Mouse (Mus musculus) testis, adult 2 months (tissue): Measurements from ENCODE around the gene Cd320.

Source experiments
- CTCF ChIP-seq: fragments of 200-500 bp; IDR thresholded peaks from 2 replicates; pipeline ENCODE4 v1.5.1; 2012; ENCODE audit warnings: low read depth, mild to moderate bottlenecking, inconsistent platforms, low read length, moderate library complexity; ENCODE audit not compliant: control insufficient read depth, insufficient read depth, insufficient replicate concordance
- POLR2A ChIP-seq: fragments of 200-500 bp; IDR thresholded peaks from 2 replicates; pipeline ENCODE4 v1.6.1; 2012; ENCODE audit warnings: low read depth, mild to moderate bottlenecking, inconsistent platforms, low read length, moderate library complexity; ENCODE audit not compliant: control insufficient read depth

DNA sequence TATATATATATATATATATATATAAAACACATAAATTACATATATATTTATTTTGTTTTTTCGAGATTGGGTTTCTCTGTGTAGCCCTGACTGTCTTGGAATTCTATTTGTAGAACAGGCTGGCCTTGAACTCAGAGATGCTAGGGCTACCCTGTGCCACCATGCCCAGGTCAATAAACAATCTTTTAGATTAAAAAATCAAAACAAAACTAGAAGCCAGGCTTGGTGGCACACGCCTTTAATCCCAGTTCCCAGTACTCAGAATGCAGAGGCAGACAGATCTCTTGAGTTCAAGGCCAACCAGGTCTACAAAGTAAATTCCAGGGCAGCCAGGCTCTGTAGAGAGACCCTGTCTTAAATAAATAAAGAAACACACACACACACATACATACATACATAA lies 48.5 kb downstream of the Cd320 start:
- TF ChIP-seq CTCF, result no peak
- no peak for TF ChIP-seq POLR2A
